Mouse (Mus musculus): ENCODE measurements around the gene F7. TPM values are rescaled to one million over a fixed set of nuclear protein-coding genes. Genes with fewer than 3 reads are reported as not detected.

The F7 gene
- total RNA-seq, 2 experiments from 2014 or later, result 0.49 TPM; not detected in 1

DNA sequence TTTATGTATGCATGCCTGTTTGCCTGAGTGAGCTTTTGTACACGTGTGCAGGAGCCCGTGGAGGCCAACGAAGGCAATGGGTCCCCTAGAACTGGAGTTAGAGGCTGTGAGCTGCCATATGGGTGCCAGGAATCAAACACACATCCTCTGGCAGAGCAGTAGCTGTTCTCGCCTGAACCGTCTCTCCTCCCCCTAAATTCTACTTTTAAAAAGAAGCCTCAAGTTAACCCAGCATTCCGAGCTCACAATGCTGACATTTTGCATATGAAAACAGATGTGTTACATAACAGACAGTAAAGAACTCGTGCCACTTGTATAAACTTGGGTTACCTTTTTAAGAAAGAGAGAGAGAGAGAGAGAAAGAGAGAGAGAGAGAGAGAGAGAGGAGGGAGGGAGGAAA, 51.7 kb downstream of the F7 start:
- TF ChIP-seq CTCF (IDR thresholded peaks at IDR 0.05), result no peak
- no peak overlapping the region for H3K4me3 ChIP-seq
- H3K27ac ChIP-seq, result no peak overlapping the region
- intact Hi-C loops (cut with DNase I), result no loop called here
- no peak for DNase-seq (ENCODE audit: extremely low spot score in 1 of 2, low spot score in 2 of 2)

Other genes with a start within 250 kb of the F7 start
- gene Mcf2l, start 152.2 kb upstream of the F7 start, total RNA-seq (2021), result 100 to 1,000 TPM; 235 to 280 TPM
- under 1 TPM in 1 of 2 experiments, not detected in 1; 0.45 TPM for gene F10, start 11.3 kb downstream of the F7 start, total RNA-seq (2021)
- not detected for gene Proz, start 34.9 kb downstream of the F7 start, total RNA-seq (2021)
- 10 to 100 TPM; 27.8 to 30.7 TPM for gene Pcid2, start 79.4 kb downstream of the F7 start, total RNA-seq (2021)
- 10 to 100 TPM; 53.4 to 54.0 TPM for gene Cul4a, start 79.6 kb downstream of the F7 start, total RNA-seq (2021)
- 100 to 1,000 TPM; 251 to 255 TPM for gene Lamp1, start 133.1 kb downstream of the F7 start, total RNA-seq (2021)
- gene Grtp1, start 174.6 kb downstream of the F7 start, total RNA-seq (2021), result 1 to 10 TPM; 3.1 to 5.0 TPM
- gene Adprhl1, start 228.1 kb downstream of the F7 start, total RNA-seq (2021), result 1 to 10 TPM; 1.4 to 1.7 TPM

All from left cerebral cortex, adult 2 months (tissue).